Mouse (Mus musculus) liver, postnatal 0 days (tissue): Measurements from ENCODE around the gene Mymk. TPM values are rescaled to one million over a fixed set of nuclear protein-coding genes. Genes with fewer than 3 reads are reported as not detected.

Source experiments
- ATAC-seq: fragments of 200-750 bp; cut with Nextera tagmentation; 2 replicates; pipeline ENCODE4 v1.8.0; 2017; ENCODE audit warnings: mild to moderate bottlenecking, moderate library complexity
- DNase-seq: peaks from one replicate; pipeline ENCODE4 v3.0.0-alpha.2; 2016
- H3K27ac ChIP-seq: fragments of 300-500 bp; sonication (generic); 2 replicates; pipeline ENCODE4 v1.5.1; 2014; ENCODE audit warnings: antibody characterized with exemption, moderate library complexity, mild to moderate bottlenecking, low read depth
- H3K27me3 ChIP-seq: fragments of 300-500 bp; sonication (generic); 2 replicates; pipeline ENCODE4 v1.6.1; 2014; ENCODE audit warnings: low read length, control low read depth, mixed read lengths; ENCODE audit not compliant: insufficient read depth
- H3K36me3 ChIP-seq: fragments of 300-500 bp; sonication (generic); replicated peaks from 2 replicates; pipeline ENCODE4 v1.6.1; 2014; ENCODE audit warnings: mild to moderate bottlenecking, control low read depth, low read length, moderate library complexity, mixed read lengths; ENCODE audit not compliant: insufficient read depth
- H3K4me1 ChIP-seq: fragments of 300-500 bp; sonication (generic); 2 replicates; pipeline ENCODE4 v1.6.1; 2014; ENCODE audit warnings: antibody characterized with exemption, mild to moderate bottlenecking, control low read depth; ENCODE audit not compliant: insufficient read depth
- H3K4me2 ChIP-seq: fragments of 300-500 bp; sonication (generic); 2 replicates; pipeline ENCODE4 v1.6.1; 2014; ENCODE audit warnings: low read depth, mild to moderate bottlenecking, low read length, moderate library complexity, mixed read lengths
- H3K4me3 ChIP-seq: fragments of 300-500 bp; sonication (generic); 2 replicates; pipeline ENCODE4 v1.5.1; 2014; ENCODE audit warnings: low read depth, low read length
- H3K9ac ChIP-seq: fragments of 300-500 bp; sonication (generic); replicated peaks from 2 replicates; pipeline ENCODE4 v1.6.1; 2014; ENCODE audit warnings: mild to moderate bottlenecking, moderate library complexity
- H3K9me3 ChIP-seq: fragments of 300-500 bp; sonication (generic); 2 replicates; pipeline ENCODE4 v1.6.1; 2016; ENCODE audit warnings: mild to moderate bottlenecking, control low read depth, low read length, mixed read lengths
- CTCF ChIP-seq: sonication (generic); IDR thresholded peaks from 2 replicates; pipeline ENCODE4 v1.5.1; 2016; ENCODE audit warnings: antibody characterized with exemption, low read depth
- EP300 ChIP-seq: IDR thresholded peaks from 2 replicates; pipeline ENCODE4 v1.6.1; 2016; ENCODE audit warnings: antibody characterized with exemption, low read depth, mild to moderate bottlenecking
- WGBS: fragments of 180-500 bp; shearing (Covaris S2); extraction: QIAGEN DNeasy Blood & Tissue Kit; methylation state at CpG from one replicate; pipeline ENCODE4 v1.1.7; 2014; ENCODE audit not compliant: insufficient replicate concordance; 5-methylcytosine and 5-hydroxymethylcytosine counted together
- polyA plus RNA-seq: library from polyadenylated mRNA; unstranded; fragments of >200 nt; fragmentation: Nextera tagmentation; extraction: Ambion mirVana; gene quantifications from 2 replicates; pipeline ENCODE4 v1.2.1, GENCODE M21; 2015

Gene Mymk
- polyA plus RNA-seq, 1 experiment from 2014 or later = not detected

DNA sequence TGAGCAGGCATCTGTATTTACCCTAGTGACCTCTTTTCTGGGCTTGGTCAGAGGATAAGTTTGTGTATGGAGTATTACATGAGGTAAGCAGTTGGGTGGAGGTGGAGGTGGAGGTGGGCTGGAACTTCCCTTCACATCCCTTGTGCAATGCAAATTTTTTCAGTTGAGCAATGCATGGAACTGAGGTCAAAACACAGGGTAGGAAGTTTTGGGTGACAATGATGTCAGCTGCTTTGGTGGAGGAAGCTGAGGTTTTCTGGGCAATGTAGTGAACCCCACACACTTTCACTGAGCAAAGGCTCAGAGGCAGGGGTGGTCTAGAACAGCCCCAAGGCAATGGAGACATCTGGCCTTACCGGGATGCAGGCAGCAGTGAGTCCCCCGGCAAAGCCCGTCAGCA lies 46.4 kb downstream of the Mymk start:
- Histone ChIP-seq H3K4me1 (peaks cover 21% of the 10 kb centered on the region), H3K36me3 (no peaks in the 10 kb centered on the region), H3K9me3 (no peaks in the 10 kb centered on the region), H3K9ac (no peak overlapping the region), H3K4me2 (no peak overlapping the region), H3K27me3 (no peaks in the 10 kb centered on the region), H3K4me3 (no peak overlapping the region), H3K27ac (0 out of 2 replicates have a peak overlapping the region, but pooled peaks have one; percentile 6)
- peak; percentile 83 for ATAC-seq
- 46% methylated on average over 3 of the region's 3 CpGs for WGBS
- no peak for DNase-seq
- TF ChIP-seq EP300 (no peak), CTCF (no peak)

DNA sequence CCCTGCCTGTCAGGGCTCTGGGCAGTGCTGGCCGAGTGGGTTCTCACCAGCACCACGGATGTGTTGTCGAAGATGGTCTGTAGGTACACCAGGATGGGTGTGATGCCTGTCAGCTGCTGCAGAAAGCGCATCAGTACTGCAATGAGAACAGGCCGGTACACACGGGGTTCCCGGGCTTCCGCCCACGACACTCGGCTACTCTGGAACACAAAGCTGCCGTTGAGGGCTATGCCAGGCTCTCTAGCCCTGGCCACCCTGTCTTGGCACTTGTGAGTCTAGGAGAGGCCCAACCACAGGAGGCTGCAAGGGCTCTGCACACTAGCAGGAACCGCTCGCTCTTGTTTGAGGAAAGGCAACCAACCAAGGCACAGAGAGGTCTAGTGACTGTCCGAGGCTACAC lies 47.8 kb downstream of the Mymk start:
- Histone ChIP-seq H3K36me3 (no peaks in the 10 kb centered on the region; the same call in 1 of the 2 replicates), H3K9ac (no peak overlapping the region), H3K27ac (no peak overlapping the region), H3K27me3 (no peaks in the 10 kb centered on the region), H3K9me3 (no peaks in the 10 kb centered on the region), H3K4me2 (no peak overlapping the region), H3K4me3 (no peak overlapping the region), H3K4me1 (peaks cover 19% of the 10 kb centered on the region)
- no peak for ATAC-seq
- TF ChIP-seq EP300 (no peak), CTCF (no peak)
- 71% methylated on average over 14 of the region's 14 CpGs for WGBS
- DNase-seq = no peak

- H3K27me3 ChIP-seq = no peaks in the 10 kb centered on the region
- no peak overlapping the region for H3K9ac ChIP-seq
- WGBS = 62% methylated on average over 6 of the region's 6 CpGs
- H3K9me3 ChIP-seq = no peaks in the 10 kb centered on the region
- no peak overlapping the region for H3K4me2 ChIP-seq
- H3K27ac ChIP-seq = no peak overlapping the region
- ATAC-seq = no peak
- H3K36me3 ChIP-seq = no peaks in the 10 kb centered on the region; the same call in 1 of the 2 replicates
- TF ChIP-seq CTCF = no peak
- no peak for TF ChIP-seq EP300
- H3K4me1 ChIP-seq = peaks cover 11% of the 10 kb centered on the region
- H3K4me3 ChIP-seq = no peak overlapping the region
- no peak for DNase-seq
Measured at GRCm38 (mm10) chr2:27022612-27023011, 49.4 kb downstream of the Mymk start.

- no peak for ATAC-seq
- Histone ChIP-seq H3K4me3 (no peak overlapping the region), H3K27me3 (no peaks in the 10 kb centered on the region), H3K4me2 (no peak overlapping the region), H3K4me1 (peaks cover 9% of the 10 kb centered on the region; the same call in 1 of the 2 replicates), H3K9me3 (no peaks in the 10 kb centered on the region), H3K36me3 (peaks cover 6% of the 10 kb centered on the region), H3K27ac (no peak overlapping the region), H3K9ac (no peak overlapping the region)
- TF ChIP-seq CTCF (no peak), EP300 (no peak)
- no peak for DNase-seq
- 78% methylated on average over 1 of the region's 1 CpGs for WGBS
Measured at GRCm38 (mm10) chr2:27021103-27021502, 50.9 kb downstream of the Mymk start.

- Histone ChIP-seq H3K4me1 (no peaks in the 10 kb centered on the region), H3K27me3 (no peaks in the 10 kb centered on the region), H3K4me3 (no peak overlapping the region), H3K9me3 (no peaks in the 10 kb centered on the region), H3K4me2 (no peak overlapping the region), H3K9ac (no peak overlapping the region), H3K36me3 (peaks cover 19% of the 10 kb centered on the region), H3K27ac (no peak overlapping the region)
- DNase-seq (no peak), ATAC-seq (no peak)
- whole genome bisulfite sequencing = 86% methylated on average over 2 of the region's 2 CpGs
- TF ChIP-seq CTCF (no peak), EP300 (no peak)
Measured at GRCm38 (mm10) chr2:27019530-27019929, 52.4 kb downstream of the Mymk start.

DNA sequence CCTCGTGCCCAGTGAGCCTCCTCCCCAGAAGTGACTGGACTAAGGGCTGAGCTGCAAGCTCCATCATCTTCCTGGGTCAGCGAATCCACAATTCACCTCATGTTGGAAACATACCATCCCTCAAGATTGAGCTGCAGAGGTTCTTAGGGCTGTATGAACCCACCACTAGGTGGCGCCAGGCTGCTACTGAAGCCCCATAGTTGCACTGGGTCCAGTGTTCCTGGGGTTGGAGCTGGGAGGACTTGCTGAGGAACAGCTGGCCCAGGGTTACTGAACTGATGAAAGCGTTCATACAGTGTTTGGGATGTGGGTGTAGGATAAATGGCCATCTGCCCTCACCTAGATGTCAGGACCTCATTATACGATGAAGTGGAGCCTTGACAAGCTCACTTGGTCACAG lies 54.2 kb downstream of the Mymk start:
- ATAC-seq (peak; percentile 70; the same call in 1 of the 2 replicates), DNase-seq (peak; percentile 79)
- Histone ChIP-seq H3K27ac (no peak overlapping the region), H3K27me3 (no peaks in the 10 kb centered on the region), H3K4me1 (no peaks in the 10 kb centered on the region), H3K36me3 (peaks cover 28% of the 10 kb centered on the region), H3K9me3 (no peaks in the 10 kb centered on the region), H3K4me3 (no peak overlapping the region), H3K9ac (no peak overlapping the region), H3K4me2 (no peak overlapping the region)
- TF ChIP-seq EP300 (no peak), CTCF (peak; percentile 97)
- WGBS = 41% methylated on average over 5 of the region's 5 CpGs

Other genes with a start within 250 kb of the Mymk start
- not detected in 2 replicates for gene Abo, start 207.2 kb downstream of the Mymk start, polyA plus RNA-seq
- gene Surf6, start 169.3 kb downstream of the Mymk start, polyA plus RNA-seq = 7.5 and 8.4 TPM in 2 replicates
- 13.2 and 14.4 TPM in 2 replicates for gene Med22, start 161.5 kb downstream of the Mymk start, polyA plus RNA-seq
- gene Rpl7a, start 161.4 kb downstream of the Mymk start, polyA plus RNA-seq = 341 and 347 TPM in 2 replicates
- gene Surf2, start 155.8 kb downstream of the Mymk start, polyA plus RNA-seq = 14.6 and 15.3 TPM in 2 replicates
- gene Surf1, start 155.6 kb downstream of the Mymk start, polyA plus RNA-seq = 29.8 and 30.1 TPM in 2 replicates
- 105 and 112 TPM in 2 replicates for gene Surf4, start 138.3 kb downstream of the Mymk start, polyA plus RNA-seq
- gene Stkld1, start 138.1 kb downstream of the Mymk start, polyA plus RNA-seq = 0.06 TPM in 1 of 2 replicates, not detected in the other
- 13.7 and 14.2 TPM in 2 replicates for gene Rexo4, start 107.8 kb downstream of the Mymk start, polyA plus RNA-seq
- 1.7 and 1.9 TPM in 2 replicates for gene Adamts13, start 98.8 kb downstream of the Mymk start, polyA plus RNA-seq
- gene Cacfd1, start 62.3 kb downstream of the Mymk start, polyA plus RNA-seq = 21.1 and 23.5 TPM in 2 replicates
- gene Slc2a6, start 44.2 kb downstream of the Mymk start, polyA plus RNA-seq = 0.31 and 0.47 TPM in 2 replicates
- gene Adamtsl2, start 7.2 kb upstream of the Mymk start, polyA plus RNA-seq = 1.1 and 1.2 TPM in 2 replicates
- not detected in 2 replicates for gene Fam163b, start 70.3 kb upstream of the Mymk start, polyA plus RNA-seq
- not detected in 2 replicates for gene Dbh, start 93.1 kb upstream of the Mymk start, polyA plus RNA-seq
- 145 and 152 TPM in 2 replicates for gene Sardh, start 176.2 kb upstream of the Mymk start, polyA plus RNA-seq